Mouse (Mus musculus): ENCODE results near the gene Morn5. TPM values are rescaled to one million over a fixed set of nuclear protein-coding genes. Genes with fewer than 3 reads are reported as not detected.
A peak's percentile ranks its signal among the peaks of the same experiment; 100 is the strongest.

Morn5 gene
- polyA plus RNA-seq, 1 experiment from 2014 or later: 2.9 TPM

- Histone ChIP-seq H3K4me3 (no peak overlapping the region), H3K27ac (replicated peaks) (no peak overlapping the region), H3K36me3 (no peaks in the 10 kb centered on the region), H3K9ac (no peak overlapping the region), H3K9me3 (no peaks in the 10 kb centered on the region), H3K4me2 (no peak overlapping the region), H3K27me3 (peaks cover 91% of the 10 kb centered on the region), H3K4me1 (replicated peaks) (peaks cover 13% of the 10 kb centered on the region)
- no peak for ATAC-seq (ENCODE audit: low FRiP score, low read depth)
- 2% methylated on average over 5 of the region's 5 CpGs for WGBS
Observed at GRCm38 (mm10) chr2:36098021-36098420, 48.8 kb downstream of the Morn5 start.

DNA sequence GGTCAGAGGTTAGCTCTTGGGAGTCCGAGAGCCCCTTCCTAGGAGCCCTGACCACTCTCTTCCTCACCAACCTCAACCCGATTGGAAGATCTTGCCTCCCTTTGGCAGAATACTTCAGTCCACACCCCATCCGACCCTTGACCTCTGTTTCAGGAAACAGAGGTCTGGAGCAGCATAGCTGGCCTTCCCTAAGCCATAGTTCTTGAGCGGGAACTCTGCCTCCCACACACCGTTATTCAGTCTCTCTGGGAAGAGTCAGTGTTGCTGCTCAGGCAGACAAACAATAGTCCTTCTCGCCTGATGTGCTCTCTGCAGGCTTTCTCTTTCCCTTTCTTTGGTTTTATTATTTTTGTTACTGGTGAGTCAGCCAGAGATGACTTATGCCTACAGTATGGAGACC is 50.5 kb downstream of the Morn5 start:
- H3K9me3 ChIP-seq: no peaks in the 10 kb centered on the region
- peaks cover 82% of the 10 kb centered on the region for H3K27me3 ChIP-seq
- H3K4me3 ChIP-seq: no peak overlapping the region
- H3K4me2 ChIP-seq: no peak overlapping the region
- 7% methylated on average over 6 of the region's 6 CpGs for WGBS
- no peaks in the 10 kb centered on the region for H3K36me3 ChIP-seq
- no peak overlapping the region for H3K9ac ChIP-seq
- no peak for ATAC-seq (ENCODE audit: low FRiP score, low read depth)
- no peak overlapping the region for H3K27ac ChIP-seq (replicated peaks)
- peaks cover 24% of the 10 kb centered on the region for H3K4me1 ChIP-seq (replicated peaks)

DNA sequence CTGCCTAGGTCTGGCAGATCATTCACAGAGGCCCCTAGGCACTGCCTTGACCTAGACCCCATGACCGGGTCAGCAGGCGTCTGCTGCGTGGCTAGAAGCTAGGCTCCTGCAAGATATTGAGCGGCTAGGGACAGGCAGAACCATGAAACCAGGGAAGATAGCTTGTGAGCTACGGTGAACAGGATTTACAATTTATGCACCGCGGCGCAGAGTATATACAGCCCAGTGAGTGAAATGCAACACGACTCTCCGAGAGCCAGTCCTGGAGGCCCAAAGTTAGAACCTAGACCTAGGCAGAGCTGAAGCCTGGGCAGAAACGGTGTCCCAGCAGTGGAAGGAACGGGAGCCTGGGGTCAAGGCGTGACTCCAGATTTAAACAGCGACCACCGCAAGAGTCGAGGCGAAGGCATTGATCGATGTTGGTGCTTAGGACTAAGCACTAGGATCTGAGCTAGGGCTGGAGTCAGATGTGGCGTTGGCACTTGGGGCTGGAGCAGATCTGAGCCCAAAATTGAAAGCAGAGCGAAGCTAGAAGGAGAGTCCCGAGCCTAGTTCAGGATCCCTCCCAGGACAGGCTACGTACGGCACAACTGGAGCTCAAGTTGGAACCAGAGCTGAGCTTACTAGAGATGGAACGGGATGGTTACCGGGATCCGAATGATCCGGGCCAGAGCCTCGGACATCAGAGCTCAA is 52.8 kb downstream of the Morn5 start:
- no peak for ATAC-seq (ENCODE audit: low FRiP score, low read depth)
- H3K9me3 ChIP-seq: no peaks in the 10 kb centered on the region
- H3K27me3 ChIP-seq: peaks cover 80% of the 10 kb centered on the region
- 4% methylated on average over 28 of the region's 28 CpGs for WGBS
- no peaks in the 10 kb centered on the region for H3K36me3 ChIP-seq
- H3K4me2 ChIP-seq: peak overlapping the region; percentile 54; the same call in 1 of the 2 replicates
- H3K4me1 ChIP-seq (replicated peaks): peaks cover 33% of the 10 kb centered on the region
- H3K27ac ChIP-seq (replicated peaks): no peak overlapping the region
- H3K4me3 ChIP-seq: no peak overlapping the region
- no peak overlapping the region for H3K9ac ChIP-seq

- H3K4me3 ChIP-seq: peak overlapping the region; percentile 7; the same call in 1 of the 2 replicates
- H3K9ac ChIP-seq: no peak overlapping the region
- ATAC-seq (ENCODE audit: low FRiP score, low read depth): no peak
- H3K36me3 ChIP-seq: no peaks in the 10 kb centered on the region
- H3K27ac ChIP-seq (replicated peaks): no peak overlapping the region
- 0% methylated on average over 21 of the region's 21 CpGs for WGBS
- peaks cover 33% of the 10 kb centered on the region for H3K4me1 ChIP-seq (replicated peaks)
- H3K27me3 ChIP-seq: peaks cover 79% of the 10 kb centered on the region
- peak overlapping the region; percentile 54 for H3K4me2 ChIP-seq
- H3K9me3 ChIP-seq: no peaks in the 10 kb centered on the region
Observed at GRCm38 (mm10) chr2:36102559-36102946, 53.3 kb downstream of the Morn5 start.

DNA sequence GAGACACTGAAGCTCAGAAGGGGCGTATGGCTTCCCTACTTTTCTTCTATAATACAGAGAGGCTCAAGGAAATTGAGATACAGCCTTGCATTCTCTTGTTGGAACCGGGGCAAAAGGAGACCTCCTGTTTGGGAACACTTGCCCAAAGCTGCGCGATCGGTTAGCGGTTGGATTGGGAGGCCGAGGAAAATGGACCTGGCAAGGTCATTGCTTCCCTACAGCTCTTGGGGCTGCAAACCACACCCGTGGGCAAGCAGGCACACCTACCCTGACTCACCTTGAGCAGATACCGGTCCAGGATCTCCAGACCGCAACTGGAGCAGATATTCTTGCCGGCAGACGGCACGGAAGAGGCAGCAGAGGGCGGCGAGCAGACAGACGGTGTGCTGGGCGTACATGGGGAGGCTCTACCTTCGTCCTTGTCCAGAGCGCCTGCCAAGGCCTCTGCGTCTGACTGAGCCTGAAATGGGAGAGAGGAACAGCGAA is 53.9 kb downstream of the Morn5 start:
- under 1% methylated on average over 21 of the region's 21 CpGs for WGBS
- Histone ChIP-seq H3K4me1 (replicated peaks) (peaks cover 33% of the 10 kb centered on the region), H3K36me3 (no peaks in the 10 kb centered on the region), H3K27me3 (peaks cover 79% of the 10 kb centered on the region), H3K9me3 (no peaks in the 10 kb centered on the region), H3K27ac (replicated peaks) (no peak overlapping the region), H3K4me3 (peak overlapping the region; percentile 27; the same call in 1 of the 2 replicates), H3K9ac (no peak overlapping the region), H3K4me2 (peak overlapping the region; percentile 54)
- ATAC-seq (ENCODE audit: low FRiP score, low read depth): no peak

DNA sequence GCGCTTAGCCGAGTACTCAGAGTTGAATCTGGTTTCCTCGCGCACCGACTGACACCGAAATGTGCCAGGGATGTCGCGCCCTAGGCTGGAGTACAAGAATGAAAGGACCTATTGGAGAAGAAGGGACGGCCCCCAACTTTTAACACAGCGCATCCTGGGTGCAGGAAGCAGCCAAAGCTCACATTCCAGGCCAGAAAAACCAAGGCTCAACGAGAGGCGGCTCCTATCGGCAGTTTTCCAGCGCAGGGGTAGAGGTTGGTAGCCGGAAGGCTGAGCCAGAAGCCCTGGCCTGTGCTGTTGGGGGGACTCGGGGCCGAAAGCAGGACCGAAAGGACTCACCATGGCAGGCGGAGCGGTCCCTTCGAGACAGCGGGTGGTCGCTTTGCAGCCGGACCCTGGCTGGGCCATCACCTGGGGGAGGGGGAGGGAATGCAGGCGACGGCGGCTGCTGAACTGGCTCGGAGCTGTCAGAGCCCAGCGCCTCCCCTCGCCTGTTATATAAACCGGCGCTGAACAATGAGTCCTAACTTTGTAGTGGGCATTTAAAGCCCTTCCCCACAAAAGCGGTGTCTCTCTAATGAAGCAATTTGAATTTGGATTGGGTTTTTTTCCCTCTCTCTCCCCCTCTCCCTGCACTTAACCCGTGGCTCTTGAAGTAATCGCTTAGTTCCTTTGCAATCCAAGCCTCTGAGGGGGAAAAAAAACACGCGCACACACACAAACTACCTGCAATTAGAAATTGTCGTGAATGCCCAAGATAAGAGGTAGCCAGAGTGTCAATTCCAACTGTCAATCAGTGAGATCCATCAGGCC is 54.5 kb downstream of the Morn5 start:
- H3K9ac ChIP-seq: no peak overlapping the region
- WGBS: under 1% methylated on average over 38 of the region's 38 CpGs
- H3K36me3 ChIP-seq: no peaks in the 10 kb centered on the region
- peak overlapping the region; percentile 54 for H3K4me2 ChIP-seq
- peaks cover 33% of the 10 kb centered on the region for H3K4me1 ChIP-seq (replicated peaks)
- no peak overlapping the region for H3K27ac ChIP-seq (replicated peaks)
- no peaks in the 10 kb centered on the region for H3K9me3 ChIP-seq
- ATAC-seq (ENCODE audit: low FRiP score, low read depth): no peak
- peak overlapping the region; percentile 27 for H3K4me3 ChIP-seq
- H3K27me3 ChIP-seq: peaks cover 78% of the 10 kb centered on the region

DNA sequence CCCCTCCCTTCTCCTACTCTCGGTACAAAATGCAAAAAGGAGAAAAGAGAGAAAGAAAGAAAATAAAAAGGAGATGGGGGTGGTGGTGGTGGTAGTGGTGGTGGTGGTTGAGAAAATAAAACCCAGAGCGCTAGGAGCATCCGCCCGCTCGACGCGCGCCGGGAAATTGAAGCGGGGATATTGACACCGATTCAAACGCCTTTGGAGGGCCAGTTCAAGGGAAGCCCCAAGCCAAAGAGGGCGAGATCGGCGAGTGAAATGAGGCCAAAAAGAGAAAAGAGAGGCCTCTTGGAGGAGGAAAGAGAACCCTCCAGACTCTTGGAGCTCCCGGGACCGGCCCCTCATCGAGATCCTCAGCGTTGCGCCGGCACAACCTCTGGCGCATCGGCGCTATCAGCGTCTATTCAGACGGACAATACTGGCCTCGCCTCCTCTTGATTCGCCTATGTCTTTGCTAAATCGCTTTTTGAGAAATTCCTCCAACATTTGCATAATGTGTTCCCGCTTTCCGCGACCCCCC is 55.2 kb downstream of the Morn5 start:
- WGBS: 1% methylated on average over 32 of the region's 32 CpGs
- Histone ChIP-seq H3K4me1 (replicated peaks) (peaks cover 33% of the 10 kb centered on the region), H3K4me2 (peak overlapping the region; percentile 54), H3K9ac (no peak overlapping the region), H3K4me3 (peak overlapping the region; percentile 27), H3K9me3 (no peaks in the 10 kb centered on the region), H3K27ac (replicated peaks) (no peak overlapping the region), H3K27me3 (peaks cover 77% of the 10 kb centered on the region), H3K36me3 (no peaks in the 10 kb centered on the region)
- ATAC-seq (ENCODE audit: low FRiP score, low read depth): no peak

DNA sequence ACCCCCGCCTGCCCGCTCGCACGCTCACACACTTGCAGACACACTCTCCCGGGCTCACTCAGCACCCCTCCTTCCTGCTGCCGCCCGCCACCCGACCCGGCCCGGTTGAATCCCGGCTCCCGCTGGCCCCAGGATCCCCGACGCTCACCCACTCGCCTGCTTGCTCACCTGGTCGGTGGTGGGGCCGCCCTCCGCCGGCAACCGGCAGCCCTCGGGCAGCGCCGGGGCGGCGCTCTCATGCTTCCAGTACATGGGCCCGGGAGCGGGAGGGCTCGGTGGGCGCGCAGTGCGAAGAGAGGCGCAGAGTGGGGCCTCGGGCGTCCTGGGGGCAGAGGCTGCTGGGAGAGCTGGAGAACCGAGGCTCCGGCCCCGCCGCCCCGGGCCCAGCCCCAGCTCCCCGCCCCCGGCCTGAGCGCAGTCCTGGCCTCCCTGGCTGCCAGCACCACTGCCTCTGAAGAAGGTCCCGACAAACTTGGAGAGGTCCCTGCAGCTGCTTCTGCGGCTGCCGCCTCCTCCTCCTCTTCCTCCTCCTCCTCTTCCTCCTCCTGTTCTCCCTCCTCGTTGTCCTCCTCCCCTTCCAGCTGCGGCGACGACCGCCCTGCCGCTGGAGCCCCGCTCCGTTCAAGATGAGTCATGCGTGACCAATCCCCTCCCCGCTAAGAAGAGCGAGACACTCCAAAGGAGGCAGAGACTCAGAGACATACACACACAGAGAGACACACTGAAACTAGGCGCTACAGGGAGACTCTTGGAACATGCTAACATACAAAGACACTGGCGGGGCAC is 55.9 kb downstream of the Morn5 start, which contains the start of gene Lhx6:
Gene Lhx6, minus strand, starts transcription at position 453 of the 786 bp plus-strand sequence.
- H3K27ac ChIP-seq (replicated peaks): no peak within 1 kb of the TSS
- peak within 1 kb of the TSS; percentile 27 for H3K4me3 ChIP-seq
- H3K9ac ChIP-seq: no peak within 1 kb of the TSS
- H3K4me1 ChIP-seq (replicated peaks): peaks cover 33% of the 10 kb centered on the region
- under 1% methylated on average over 55 of the region's 58 CpGs for WGBS
- no peaks in the 10 kb centered on the region for H3K36me3 ChIP-seq
- no peaks in the 10 kb centered on the region for H3K9me3 ChIP-seq
- no peak for ATAC-seq (ENCODE audit: low FRiP score, low read depth)
- peak within 1 kb of the TSS; percentile 54 for H3K4me2 ChIP-seq
- H3K27me3 ChIP-seq: peaks cover 77% of the 10 kb centered on the region

DNA sequence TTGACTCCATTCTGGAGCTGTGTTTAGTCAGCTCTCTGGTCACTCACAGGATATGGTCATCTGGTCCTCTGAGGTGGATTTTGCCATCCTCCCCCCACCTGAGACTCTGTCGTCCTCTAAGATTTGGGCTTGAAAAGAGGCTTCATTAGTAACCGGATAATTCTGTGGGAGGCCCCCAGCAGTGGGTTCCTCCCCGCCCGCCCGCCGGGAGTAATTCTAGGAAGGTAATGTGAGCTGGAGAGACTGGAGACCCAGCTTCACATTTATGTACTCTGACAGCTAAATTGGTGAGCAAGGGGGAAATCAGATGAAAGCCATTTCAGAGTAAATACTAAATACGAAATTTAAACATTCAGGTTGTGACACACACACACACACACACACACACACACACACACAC is 59.4 kb downstream of the Morn5 start:
- Histone ChIP-seq H3K9me3 (no peaks in the 10 kb centered on the region), H3K4me3 (no peak overlapping the region), H3K9ac (no peak overlapping the region), H3K27me3 (peaks cover 66% of the 10 kb centered on the region), H3K27ac (replicated peaks) (no peak overlapping the region), H3K4me2 (no peak overlapping the region), H3K4me1 (replicated peaks) (peaks cover 20% of the 10 kb centered on the region), H3K36me3 (no peaks in the 10 kb centered on the region)
- ATAC-seq (ENCODE audit: low FRiP score, low read depth): no peak
- 7% methylated on average over 7 of the region's 7 CpGs for WGBS

DNA sequence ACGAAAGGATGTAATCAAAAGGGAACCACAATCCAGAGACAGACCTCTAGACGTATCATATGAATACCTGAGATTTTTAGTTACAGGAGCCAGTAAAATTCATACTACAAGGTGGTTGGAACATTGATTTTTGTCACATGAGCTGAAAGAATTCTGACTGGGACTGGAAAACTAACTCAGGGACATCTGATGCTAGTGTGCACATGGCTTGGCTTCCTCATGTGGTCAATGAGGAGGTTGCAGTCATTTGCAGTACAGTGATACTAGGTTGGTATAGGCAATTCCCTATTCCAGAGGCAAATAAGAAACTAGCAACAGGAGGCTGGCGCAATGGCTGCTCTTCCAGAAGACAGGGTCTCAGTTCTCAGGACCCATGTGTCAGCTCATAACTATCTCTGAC is 63.4 kb downstream of the Morn5 start:
- H3K27ac ChIP-seq (replicated peaks): no peak overlapping the region
- no peak overlapping the region for H3K4me3 ChIP-seq
- peaks cover 21% of the 10 kb centered on the region for H3K36me3 ChIP-seq
- peaks cover 38% of the 10 kb centered on the region for H3K27me3 ChIP-seq
- H3K4me2 ChIP-seq: no peak overlapping the region
- WGBS: 78% methylated on average over 3 of the region's 3 CpGs
- ATAC-seq (ENCODE audit: low FRiP score, low read depth): no peak
- no peaks in the 10 kb centered on the region for H3K4me1 ChIP-seq (replicated peaks)
- no peaks in the 10 kb centered on the region for H3K9me3 ChIP-seq
- H3K9ac ChIP-seq: no peak overlapping the region

GRCm38 (mm10) chr2:36126795-36127429 is 77.7 kb downstream of the Morn5 start:
- Histone ChIP-seq H3K36me3 (peaks cover 70% of the 10 kb centered on the region), H3K4me3 (no peak overlapping the region), H3K9me3 (no peaks in the 10 kb centered on the region), H3K9ac (no peak overlapping the region), H3K27me3 (no peaks in the 10 kb centered on the region), H3K27ac (replicated peaks) (no peak overlapping the region), H3K4me2 (no peak overlapping the region), H3K4me1 (replicated peaks) (no peaks in the 10 kb centered on the region)
- no peak for ATAC-seq (ENCODE audit: low FRiP score, low read depth)
- WGBS: 95% methylated on average over 9 of the region's 9 CpGs
